Mouse (Mus musculus): ENCODE results near the gene Pamr1.

Gene Pamr1

DNA sequence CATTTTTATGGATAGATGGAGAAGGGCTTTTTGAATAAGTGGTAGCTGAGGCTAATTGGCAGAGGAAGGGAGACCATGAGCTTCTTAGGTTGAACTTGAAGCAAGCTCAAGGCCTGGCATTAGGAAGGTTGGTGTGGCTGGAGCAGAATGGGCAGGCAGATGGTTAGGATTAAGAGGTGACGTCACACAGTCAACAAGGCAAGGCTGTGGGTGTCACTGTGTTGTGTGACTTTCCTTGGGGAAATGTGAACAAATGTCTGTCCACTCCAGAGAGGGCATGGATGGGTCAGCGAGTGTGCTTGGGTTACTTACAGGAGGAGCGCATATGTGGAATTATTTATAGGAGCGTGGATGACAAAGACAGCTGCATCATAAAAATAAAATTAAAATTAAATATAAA lies 50.7 kb downstream of the Pamr1 start:
- no peak for DNase-seq

GRCm38 (mm10) chr2:102610485-102610884 lies 60.7 kb downstream of the Pamr1 start:
- DNase-seq: no peak

DNA sequence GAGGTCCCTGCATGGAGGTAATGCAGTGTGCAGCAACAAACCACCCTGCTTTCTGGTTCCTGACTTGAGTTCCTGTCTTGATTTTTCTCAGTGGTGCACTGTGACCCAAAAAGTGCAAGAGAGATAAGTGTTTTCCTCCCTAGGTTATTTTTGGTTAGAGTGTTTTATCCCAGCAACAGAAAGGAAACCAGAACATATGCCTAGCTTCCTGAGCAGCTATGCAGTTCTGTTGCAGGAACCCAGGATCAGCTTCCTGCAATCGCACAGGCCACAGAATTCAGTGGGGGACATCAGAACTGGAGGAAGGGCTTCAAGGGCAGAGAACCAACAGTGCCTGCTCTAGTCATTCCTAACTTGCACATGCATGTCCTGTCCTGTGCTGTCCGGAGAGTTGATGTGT lies 66.8 kb downstream of the Pamr1 start:
- DNase-seq: no peak

GRCm38 (mm10) chr2:102620744-102621429 lies 71.1 kb downstream of the Pamr1 start:
- DNase-seq: no peak

DNA sequence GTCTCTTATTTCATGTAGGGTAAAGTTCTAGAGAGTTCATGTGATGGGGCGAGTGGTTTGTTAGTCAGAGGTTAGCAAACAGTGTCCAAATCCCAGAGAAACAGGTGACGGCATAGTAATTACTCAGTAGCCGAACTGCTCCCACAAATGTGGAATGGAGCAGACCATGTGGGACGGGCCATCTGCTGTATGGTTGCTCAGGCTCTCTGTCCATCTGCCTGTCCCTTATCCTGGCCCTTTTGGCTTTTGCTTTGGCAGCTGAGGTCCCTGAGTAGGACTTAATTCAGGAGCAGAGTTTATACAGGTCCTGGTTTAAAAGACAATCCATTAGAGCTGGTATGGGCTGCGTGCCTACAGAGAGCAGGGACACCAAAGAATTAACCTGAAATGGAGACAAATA lies 72.4 kb downstream of the Pamr1 start:
- DNase-seq: no peak

DNA sequence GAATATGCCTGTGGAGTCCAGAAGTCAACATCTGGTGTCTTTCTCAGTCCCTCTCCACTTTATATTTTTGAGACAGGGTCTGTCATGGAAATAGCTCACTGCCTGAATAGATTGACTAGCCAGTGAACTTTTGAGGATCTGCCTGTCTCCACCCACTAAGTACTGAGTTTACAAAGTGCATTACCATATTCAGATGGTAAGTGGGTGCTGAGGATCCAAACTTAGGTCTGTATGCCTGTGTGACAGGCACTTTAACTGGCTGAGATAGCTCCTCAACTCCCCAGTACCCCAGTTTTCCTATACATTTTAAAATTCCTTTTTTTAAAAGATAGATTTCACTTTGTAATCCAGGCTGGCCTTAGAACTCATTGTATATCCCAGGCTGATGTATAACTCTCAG lies 73.1 kb downstream of the Pamr1 start:
- DNase-seq: no peak

DNA sequence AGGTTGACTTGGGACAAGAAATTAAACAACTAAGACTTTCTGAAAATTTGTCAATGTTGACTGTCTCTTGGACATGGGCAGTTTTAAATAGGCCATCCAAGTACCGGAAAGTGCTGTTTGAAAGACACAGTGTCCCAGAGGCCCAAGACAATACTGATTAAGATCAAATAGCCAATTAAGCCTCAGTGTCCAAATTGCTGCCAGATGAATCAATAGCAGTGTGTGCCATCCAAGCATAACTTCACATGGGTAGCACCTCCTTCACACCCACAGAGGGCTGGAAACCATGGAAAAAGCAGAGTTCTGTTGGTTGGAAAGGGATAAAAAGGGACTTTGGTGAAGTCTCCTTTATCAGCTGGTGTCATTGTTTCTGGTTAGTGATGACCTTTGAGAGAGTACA lies 74.7 kb downstream of the Pamr1 start:
- DNase-seq: no peak

GRCm38 (mm10) chr2:102632361-102632760 lies 82.5 kb downstream of the Pamr1 start:
- DNase-seq: no peak

GRCm38 (mm10) chr2:102634010-102634409 lies 84.2 kb downstream of the Pamr1 start:
- no peak for DNase-seq

GRCm38 (mm10) chr2:102635523-102636060 lies 85.8 kb downstream of the Pamr1 start:
- DNase-seq: no peak

- no peak for DNase-seq
Observed at GRCm38 (mm10) chr2:102636116-102636600, 86.3 kb downstream of the Pamr1 start.

DNA sequence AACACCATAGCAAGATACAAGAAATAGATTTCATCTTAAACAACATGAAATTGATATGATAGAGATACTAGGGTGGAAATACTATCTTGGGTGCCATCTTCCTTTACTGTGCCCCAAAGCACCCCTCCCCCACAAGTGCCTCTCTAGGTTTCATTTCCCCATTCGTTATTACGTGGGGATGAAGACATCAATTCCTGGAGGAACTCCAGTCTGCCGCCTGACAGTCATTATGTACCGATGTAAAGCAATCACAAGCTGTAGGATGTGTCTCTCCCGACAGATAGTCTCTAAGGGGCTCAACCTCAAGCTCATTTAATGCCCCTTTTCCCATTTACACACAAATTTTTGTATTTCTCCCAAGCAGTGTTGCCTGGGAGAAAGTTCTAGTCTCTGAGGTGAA lies 88.3 kb downstream of the Pamr1 start:
- DNase-seq: no peak

DNA sequence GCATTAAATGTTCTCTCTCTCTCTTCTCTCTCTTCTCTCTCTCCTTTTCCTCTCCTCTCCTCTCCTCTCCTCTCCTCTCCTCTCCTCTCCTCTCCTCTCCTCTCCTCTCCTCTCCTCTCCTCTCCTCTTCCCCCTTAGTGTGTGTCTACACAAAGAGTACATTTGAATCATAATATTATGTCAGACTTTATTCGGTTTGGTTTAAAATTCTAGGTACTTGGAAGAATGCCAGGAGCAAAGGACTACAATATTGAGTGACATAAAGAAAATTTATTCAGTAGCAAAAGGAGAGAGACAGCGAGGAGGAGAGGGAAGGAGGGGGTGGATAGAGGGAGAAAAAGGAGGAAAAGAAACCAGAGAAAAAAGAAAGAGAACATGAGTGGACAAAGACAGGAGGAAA lies 88.9 kb downstream of the Pamr1 start:
- DNase-seq: no peak

DNA sequence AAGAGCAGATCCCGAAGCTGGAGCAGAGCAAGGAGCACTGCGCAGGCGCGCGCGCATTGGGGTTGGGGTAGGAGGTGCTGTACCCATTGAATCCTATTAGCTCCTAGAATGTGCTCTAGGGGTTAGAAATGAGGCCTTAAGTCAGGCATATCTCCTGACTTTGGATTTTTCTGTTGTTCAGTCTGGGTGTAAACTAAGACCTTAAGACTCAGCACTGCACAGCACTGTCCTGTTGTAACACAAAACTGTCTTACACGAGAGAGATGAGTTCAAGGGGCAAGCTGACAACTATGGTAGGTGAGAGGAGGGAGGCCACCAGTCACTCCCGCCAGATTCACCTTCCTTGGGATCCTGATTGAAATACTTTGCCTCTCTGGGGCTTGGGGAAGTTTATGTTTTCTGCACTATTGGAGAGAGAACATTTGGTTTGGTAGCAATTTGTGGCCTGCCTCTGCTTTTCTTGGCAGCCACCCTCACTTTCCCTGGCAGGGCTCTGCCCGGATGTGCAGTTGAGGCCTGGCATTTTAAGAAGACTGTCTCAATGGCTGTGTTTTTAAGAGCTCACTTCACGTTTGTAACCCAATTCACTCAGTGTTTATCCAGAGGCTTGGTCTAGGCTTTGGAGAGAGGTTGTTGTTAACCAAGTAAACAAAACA lies 99.2 kb downstream of the Pamr1 start:
- no peak for DNase-seq

DNA sequence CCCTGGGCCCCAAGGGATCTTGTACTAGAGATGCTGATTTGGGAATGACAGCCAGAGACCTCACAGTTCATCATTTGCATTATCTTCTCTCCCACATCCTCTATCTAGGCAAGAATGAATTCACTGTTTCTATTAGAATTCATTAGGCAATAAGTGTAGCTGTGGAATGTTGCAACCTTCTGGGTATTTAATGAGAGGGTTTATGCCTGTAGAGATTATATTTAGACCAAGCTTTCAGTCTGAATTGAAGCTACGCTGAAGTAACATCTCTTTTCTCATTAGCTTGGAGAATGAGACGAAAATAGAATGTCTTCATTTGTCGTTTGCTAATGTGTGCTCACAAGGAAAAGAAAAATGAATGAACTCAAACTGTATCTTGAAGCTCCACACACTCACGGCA lies 100.5 kb downstream of the Pamr1 start:
- no peak for DNase-seq

GRCm38 (mm10) chr2:102655966-102656725 lies 106.3 kb downstream of the Pamr1 start:
- DNase-seq: no peak

DNA sequence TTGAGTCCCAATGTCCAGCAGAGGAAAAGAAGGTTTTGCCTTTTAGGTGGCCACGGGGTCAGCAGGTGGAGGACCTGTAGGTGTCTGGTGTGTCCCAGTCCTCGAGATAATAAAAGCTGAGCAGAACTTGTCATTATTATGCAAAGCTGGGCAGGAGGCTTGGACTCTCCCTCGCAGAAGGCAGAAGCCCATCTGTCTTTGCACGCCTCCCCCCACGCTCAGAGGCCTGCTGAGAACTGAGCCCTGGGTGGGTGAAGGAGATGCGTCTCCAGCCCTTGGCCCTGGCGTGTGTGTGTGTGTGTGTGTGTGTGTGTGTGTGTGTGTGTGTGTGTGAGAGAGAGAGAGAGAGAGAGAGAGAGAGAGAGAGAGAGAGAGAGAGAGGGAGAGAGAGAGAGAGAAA lies 107.9 kb downstream of the Pamr1 start:
- DNase-seq: no peak

DNA sequence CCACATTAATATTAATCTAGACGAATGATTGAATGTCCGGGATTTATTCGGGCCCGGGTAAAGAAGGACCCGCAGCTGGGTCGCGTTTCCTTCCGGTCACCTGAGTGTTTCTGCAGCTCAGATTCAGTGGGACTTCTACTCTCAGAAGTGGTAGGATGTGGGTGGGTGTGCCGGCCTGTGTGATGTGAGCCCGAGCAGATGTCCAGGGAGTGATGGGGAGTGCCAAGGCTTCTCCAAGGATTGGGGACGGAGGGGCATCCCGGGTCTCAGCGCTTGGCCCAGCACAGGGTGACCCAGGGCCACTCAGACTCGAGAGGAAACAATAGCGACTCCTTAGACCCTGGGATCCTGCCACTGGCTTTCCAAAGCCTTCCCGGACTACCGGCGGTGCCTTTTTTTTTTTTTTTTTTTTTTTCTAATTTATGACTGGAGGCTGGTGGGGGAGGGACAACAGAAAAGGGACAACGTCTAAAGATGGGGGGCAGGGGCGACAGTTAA lies 108.4 kb downstream of the Pamr1 start, which contains the start of gene Slc1a2:
Slc1a2 (plus strand) TSS at position 497 of the 498 bp plus-strand sequence.
- peak; percentile 9 for DNase-seq

GRCm38 (mm10) chr2:102658661-102659520 lies 109.1 kb downstream of the Pamr1 start:
- peak; percentile 14 for DNase-seq

GRCm38 (mm10) chr2:102659521-102659830 lies 109.7 kb downstream of the Pamr1 start:
- no peak for DNase-seq

- no peak for DNase-seq
Observed at GRCm38 (mm10) chr2:102661052-102661451, 111.2 kb downstream of the Pamr1 start.

DNA sequence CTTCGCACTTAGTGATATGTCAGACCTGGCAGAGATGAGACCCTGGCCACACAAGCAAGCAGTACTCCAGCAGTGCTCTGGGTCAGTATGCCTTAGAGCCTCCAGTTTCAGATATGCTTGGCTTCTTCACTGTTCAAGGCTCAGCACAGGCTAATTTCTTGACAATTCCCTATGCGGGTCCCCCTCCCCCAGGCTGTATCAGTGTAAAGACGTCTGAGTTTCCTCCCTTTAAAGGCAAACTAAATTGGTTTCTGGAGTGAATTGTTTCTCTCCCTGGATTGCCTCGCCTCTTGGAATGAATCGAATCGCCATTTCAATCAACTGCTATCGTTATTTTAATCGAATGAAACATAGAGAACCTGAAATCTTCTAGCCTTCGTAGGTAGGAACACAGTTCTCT lies 113.1 kb downstream of the Pamr1 start:
- DNase-seq: no peak

GRCm38 (mm10) chr2:102663339-102663738 lies 113.5 kb downstream of the Pamr1 start:
- no peak for DNase-seq
